Mouse (Mus musculus) heart, embryonic 13.5 days (tissue): Measurements from ENCODE around the gene Osbpl7. TPM values are rescaled to one million over a fixed set of nuclear protein-coding genes. Genes with fewer than 3 reads are reported as not detected.

Experiments used
- ATAC-seq: fragments of 200-750 bp; cut with Nextera tagmentation; 2 replicates; pipeline ENCODE4 v1.8.0; 2017; ENCODE audit warnings: moderate TSS enrichment; ENCODE audit not compliant: insufficient number of reproducible peaks, low FRiP score, low TSS enrichment; ENCODE audit errors: extremely low read depth
- H3K27ac ChIP-seq: fragments of 300-500 bp; sonication (generic); replicated peaks from 2 replicates; pipeline ENCODE4 v1.5.1; 2015; ENCODE audit warnings: moderate library complexity, mild to moderate bottlenecking, inconsistent platforms
- H3K27me3 ChIP-seq: fragments of 300-500 bp; sonication (generic); replicated peaks from 2 replicates; pipeline ENCODE4 v1.6.1; 2015; ENCODE audit warnings: mild to moderate bottlenecking, inconsistent platforms
- H3K36me3 ChIP-seq: fragments of 300-500 bp; sonication (generic); 2 replicates; pipeline ENCODE4 v1.6.1; 2015; ENCODE audit warnings: mild to moderate bottlenecking, inconsistent platforms
- H3K4me1 ChIP-seq: fragments of 300-500 bp; sonication (generic); 2 replicates; pipeline ENCODE4 v1.6.1; 2015; ENCODE audit warnings: inconsistent platforms
- H3K4me2 ChIP-seq: fragments of 300-500 bp; sonication (generic); 2 replicates; pipeline ENCODE4 v1.6.1; 2015; ENCODE audit warnings: inconsistent platforms, mild to moderate bottlenecking, moderate library complexity
- H3K4me3 ChIP-seq: fragments of 300-500 bp; sonication (generic); 2 replicates; pipeline ENCODE4 v1.5.1; 2015; ENCODE audit warnings: moderate library complexity, mild to moderate bottlenecking, inconsistent platforms
- H3K9ac ChIP-seq: fragments of 300-500 bp; sonication (generic); 2 replicates; pipeline ENCODE4 v1.6.1; 2015; ENCODE audit warnings: inconsistent platforms, mild to moderate bottlenecking, moderate library complexity
- H3K9me3 ChIP-seq: fragments of 300-500 bp; sonication (generic); 2 replicates; pipeline ENCODE4 v1.6.1; 2016; ENCODE audit warnings: inconsistent platforms
- WGBS: fragments of 180-500 bp; shearing (Covaris S2); methylation state at CpG from one replicate; pipeline ENCODE4 v1.1.7; 2015; ENCODE audit warnings: mixed read lengths; 5-methylcytosine and 5-hydroxymethylcytosine counted together
- polyA plus RNA-seq: library from polyadenylated mRNA; unstranded; fragments of >200 nt; fragmentation: Nextera tagmentation; extraction: Ambion mirVana; gene quantifications from 2 replicates; pipeline ENCODE4 v1.2.1, GENCODE M21; 2015

Osbpl7 gene
- polyA plus RNA-seq, 1 experiment from 2014 or later, result 6.5 TPM

DNA sequence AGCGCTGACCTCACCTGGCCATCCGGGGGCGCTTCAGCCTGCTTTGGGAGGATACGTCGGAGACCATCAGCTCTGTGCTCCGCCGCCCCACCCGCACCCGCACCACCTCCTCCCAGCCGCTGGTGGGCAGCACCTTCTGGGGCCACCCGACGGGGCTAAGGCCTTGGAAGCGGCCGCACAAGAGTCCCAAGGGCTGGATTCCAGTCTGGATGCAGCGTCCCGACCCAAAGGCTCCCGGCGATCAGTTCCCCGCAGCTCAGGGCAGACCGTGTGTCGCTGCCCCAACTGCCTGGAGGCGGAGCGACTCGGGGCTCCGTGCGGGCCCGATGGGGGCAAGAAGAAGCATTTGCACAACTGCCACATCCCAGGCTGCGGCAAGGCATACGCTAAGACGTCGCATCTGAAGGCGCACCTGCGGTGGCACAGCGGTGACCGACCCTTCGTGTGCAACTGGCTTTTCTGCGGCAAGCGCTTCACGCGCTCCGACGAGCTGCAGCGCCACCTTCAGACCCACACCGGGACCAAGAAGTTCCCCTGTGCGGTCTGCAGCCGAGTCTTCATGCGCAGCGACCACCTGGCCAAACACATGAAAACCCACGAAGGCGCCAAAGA, 28.4 kb upstream of the Osbpl7 start:
- Histone ChIP-seq H3K36me3 (no peaks in the 10 kb centered on the region), H3K27ac (no peak overlapping the region), H3K4me3 (peak overlapping the region; percentile 63), H3K27me3 (peaks cover 87% of the 10 kb centered on the region), H3K9ac (peak overlapping the region; percentile 82), H3K9me3 (no peaks in the 10 kb centered on the region), H3K4me2 (peak overlapping the region; percentile 93), H3K4me1 (peaks cover 44% of the 10 kb centered on the region)
- ATAC-seq, result no peak
- under 1% methylated on average over 50 of the region's 50 CpGs for WGBS

DNA sequence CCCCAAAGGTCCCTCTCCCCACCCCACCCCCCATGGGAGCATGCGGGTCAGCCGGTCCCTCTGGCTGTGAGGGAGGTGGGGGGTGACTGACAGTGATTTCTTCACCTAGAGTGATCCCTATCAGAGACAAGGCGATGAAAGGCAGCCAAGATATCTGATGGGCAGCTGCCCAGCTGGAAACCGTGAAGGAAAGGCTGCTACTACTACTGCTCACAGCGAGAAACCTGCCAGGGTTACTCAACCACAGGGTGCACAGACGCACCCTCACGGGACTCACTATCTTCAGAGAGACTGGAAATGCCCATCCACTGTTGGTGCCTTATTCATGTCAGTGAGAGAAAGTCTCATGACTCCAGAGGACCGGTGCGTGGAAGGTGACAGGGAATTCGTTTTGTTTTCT, 25.5 kb upstream of the Osbpl7 start:
- no peak overlapping the region for H3K27ac ChIP-seq
- H3K4me3 ChIP-seq, result no peak overlapping the region
- H3K4me2 ChIP-seq, result peak overlapping the region; percentile 67; the same call in 1 of the 2 replicates
- 19% methylated on average over 10 of the region's 10 CpGs for WGBS
- peaks cover 31% of the 10 kb centered on the region for H3K4me1 ChIP-seq
- H3K9ac ChIP-seq, result no peak overlapping the region
- H3K27me3 ChIP-seq, result peaks cover 58% of the 10 kb centered on the region
- ATAC-seq, result no peak
- H3K36me3 ChIP-seq, result no peaks in the 10 kb centered on the region
- H3K9me3 ChIP-seq, result no peaks in the 10 kb centered on the region

DNA sequence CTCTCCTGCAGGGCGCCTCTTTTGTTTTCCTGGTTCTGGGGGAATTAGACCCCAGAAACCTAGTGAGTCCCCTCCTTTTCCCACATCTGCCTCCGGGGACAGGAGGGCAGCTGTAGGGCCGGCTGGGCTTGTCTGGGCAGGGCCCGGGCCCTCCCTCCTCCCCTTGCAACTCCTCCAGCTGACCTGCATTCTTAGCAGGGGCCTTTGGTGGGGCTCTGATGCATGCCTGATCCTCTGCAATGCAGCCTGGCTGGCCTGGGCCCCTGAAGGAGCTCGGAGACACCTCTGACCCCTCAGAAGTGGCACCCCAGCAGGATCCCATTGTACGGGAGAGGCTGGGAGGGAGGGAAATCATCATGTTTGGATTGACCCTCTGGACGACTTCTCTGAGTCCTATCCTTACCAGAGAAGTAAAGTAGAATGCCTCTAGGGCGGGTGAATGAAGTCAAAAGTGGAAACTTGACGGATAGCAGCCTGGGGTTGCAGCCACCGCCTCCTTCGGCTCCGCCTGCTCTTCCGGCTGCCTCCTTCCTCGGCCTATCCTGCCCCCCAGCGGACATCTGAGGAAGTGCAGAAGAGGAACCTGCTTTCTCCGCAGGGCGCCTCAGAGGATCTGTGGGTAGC, 24.6 kb upstream of the Osbpl7 start:
- Histone ChIP-seq H3K4me2 (peak overlapping the region; percentile 67), H3K9ac (peak overlapping the region; percentile 78), H3K27me3 (peaks cover 50% of the 10 kb centered on the region), H3K9me3 (no peaks in the 10 kb centered on the region), H3K27ac (peak overlapping the region; percentile 58), H3K4me1 (peaks cover 39% of the 10 kb centered on the region), H3K4me3 (peak overlapping the region; percentile 39), H3K36me3 (no peaks in the 10 kb centered on the region)
- no peak for ATAC-seq
- WGBS, result 1% methylated on average over 17 of the region's 17 CpGs

DNA sequence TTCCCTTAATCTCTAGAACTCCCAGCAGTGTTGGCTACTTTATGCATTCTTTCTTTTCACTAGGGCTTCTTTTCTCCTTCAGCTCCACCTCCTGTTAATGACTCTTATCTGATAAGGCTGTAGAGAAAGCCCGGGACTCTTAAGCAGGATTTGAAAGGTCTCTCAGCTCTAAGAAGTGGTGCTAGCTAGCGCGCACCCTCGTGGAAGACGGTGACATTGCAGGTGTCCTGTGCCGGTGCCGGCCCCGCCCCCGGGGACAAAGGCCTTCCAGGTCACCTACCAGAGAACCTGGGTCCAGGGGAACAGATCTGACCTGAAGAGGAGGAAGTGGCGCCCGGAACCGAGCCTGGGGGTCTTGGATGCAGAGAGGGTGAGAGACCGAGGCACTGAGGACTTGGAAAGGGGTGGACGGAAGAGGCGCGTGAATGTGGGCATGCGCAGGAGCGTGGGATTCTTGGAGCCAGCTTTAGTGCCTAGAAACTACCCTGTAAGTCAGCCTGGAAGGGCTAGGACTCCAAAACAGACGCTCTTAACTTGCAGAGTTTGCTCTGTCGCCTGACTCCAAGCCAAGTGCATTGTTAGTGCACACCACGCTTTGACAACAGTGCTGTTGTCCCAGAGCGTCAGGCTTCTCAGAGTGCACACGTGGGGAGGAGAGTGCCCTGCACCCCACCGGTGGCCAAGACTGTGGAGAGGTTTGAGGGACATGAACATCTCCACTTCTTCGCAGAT, 20.6 kb upstream of the Osbpl7 start, which contains the start of gene Scrn2:
TSS of gene Scrn2 (plus strand) at position 253 of the 732 bp plus-strand sequence.
- WGBS, result 1% methylated on average over 25 of the region's 25 CpGs
- peak; percentile 24; the same call in 1 of the 2 replicates for ATAC-seq

DNA sequence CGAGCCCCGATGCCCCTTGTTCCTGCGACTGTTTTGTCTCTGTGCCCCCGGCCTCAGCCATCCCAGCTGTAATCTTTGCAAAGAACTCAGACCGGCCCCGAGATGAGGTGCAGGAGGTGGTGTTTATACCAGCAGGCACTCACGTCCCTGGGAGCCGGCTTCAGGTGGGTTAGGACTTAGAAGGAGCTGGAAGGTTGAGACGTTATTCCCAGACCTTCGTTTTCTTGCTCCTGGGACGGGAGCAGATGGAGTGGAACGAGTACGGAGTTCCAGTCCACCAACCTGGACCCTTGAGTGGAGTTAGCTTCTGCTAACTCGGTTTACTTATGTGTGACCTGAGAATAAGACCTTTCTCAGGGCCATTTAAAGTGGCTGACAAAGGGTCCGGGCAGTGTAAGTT, 20.0 kb upstream of the Osbpl7 start:
- peak overlapping the region; percentile 75; the same call in 1 of the 2 replicates for H3K27ac ChIP-seq
- H3K9me3 ChIP-seq, result no peaks in the 10 kb centered on the region
- peak overlapping the region; percentile 87 for H3K9ac ChIP-seq
- peaks cover 18% of the 10 kb centered on the region for H3K36me3 ChIP-seq
- H3K4me1 ChIP-seq, result peaks cover 22% of the 10 kb centered on the region
- H3K4me2 ChIP-seq, result peak overlapping the region; percentile 87
- ATAC-seq, result no peak
- H3K4me3 ChIP-seq, result peak overlapping the region; percentile 69
- 25% methylated on average over 15 of the region's 15 CpGs for WGBS
- H3K27me3 ChIP-seq, result peaks cover 4% of the 10 kb centered on the region

More for the DNA sequence above, 20.6 kb upstream of the Osbpl7 start, which contains the start of gene Scrn2:
- H3K9ac ChIP-seq, result peak within 1 kb of the TSS; percentile 87
- peak within 1 kb of the TSS; percentile 87 for H3K4me2 ChIP-seq
- H3K9me3 ChIP-seq, result no peaks in the 10 kb centered on the region
- peaks cover 18% of the 10 kb centered on the region for H3K36me3 ChIP-seq
- peaks cover 10% of the 10 kb centered on the region for H3K27me3 ChIP-seq
- peaks cover 27% of the 10 kb centered on the region for H3K4me1 ChIP-seq
- H3K27ac ChIP-seq, result peak within 1 kb of the TSS; percentile 75
- peak within 1 kb of the TSS; percentile 69 for H3K4me3 ChIP-seq

DNA sequence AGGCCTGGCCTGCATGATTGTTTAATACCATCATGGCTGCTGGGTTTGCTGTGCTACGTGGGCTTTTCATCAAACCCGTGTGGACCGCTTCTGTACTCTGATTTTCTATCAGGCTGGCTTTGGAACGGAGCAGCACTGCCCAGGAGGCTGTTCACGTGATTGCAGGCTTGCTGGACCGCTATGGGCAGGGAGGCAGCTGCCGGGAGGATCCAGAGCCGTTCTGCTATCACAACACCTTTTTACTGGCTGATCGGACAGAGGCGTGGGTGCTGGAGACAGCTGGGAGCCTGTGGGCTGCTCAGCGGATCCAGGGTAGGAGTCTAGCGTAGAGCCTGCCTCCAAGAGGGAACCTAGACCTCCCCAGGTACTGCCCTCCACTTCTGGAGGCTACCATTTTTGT, 18.5 kb upstream of the Osbpl7 start:
- Histone ChIP-seq H3K4me3 (no peak overlapping the region), H3K36me3 (peaks cover 18% of the 10 kb centered on the region), H3K4me1 (peaks cover 14% of the 10 kb centered on the region), H3K9me3 (no peaks in the 10 kb centered on the region), H3K27me3 (no peaks in the 10 kb centered on the region), H3K27ac (no peak overlapping the region), H3K4me2 (no peak overlapping the region), H3K9ac (peak overlapping the region; percentile 19; the same call in 1 of the 2 replicates)
- ATAC-seq, result no peak
- 56% methylated on average over 12 of the region's 12 CpGs for WGBS

DNA sequence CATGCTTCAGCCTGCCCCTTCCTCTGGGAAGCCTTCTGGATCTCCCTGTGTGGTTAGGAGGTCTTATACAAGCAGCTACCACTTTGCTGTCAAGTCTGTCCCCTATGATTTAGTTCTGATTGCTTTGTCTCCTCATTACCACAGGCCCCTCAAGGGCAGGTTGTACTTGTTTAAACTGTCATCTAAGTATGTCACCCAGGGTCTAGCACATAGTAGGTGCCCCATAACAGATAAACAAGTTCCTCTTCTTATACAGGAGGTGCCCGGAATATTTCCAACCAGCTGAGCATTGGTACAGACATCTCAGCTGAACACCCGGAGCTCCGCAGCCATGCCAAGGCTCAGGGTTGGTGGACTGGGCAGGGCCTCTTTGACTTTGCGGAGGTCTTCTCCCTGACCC, 17.9 kb upstream of the Osbpl7 start:
- no peak overlapping the region for H3K9ac ChIP-seq
- ATAC-seq, result no peak
- no peak overlapping the region for H3K27ac ChIP-seq
- H3K36me3 ChIP-seq, result peaks cover 18% of the 10 kb centered on the region
- H3K9me3 ChIP-seq, result no peaks in the 10 kb centered on the region
- H3K4me3 ChIP-seq, result no peak overlapping the region
- no peaks in the 10 kb centered on the region for H3K27me3 ChIP-seq
- 83% methylated on average over 4 of the region's 4 CpGs for WGBS
- H3K4me2 ChIP-seq, result no peak overlapping the region
- peaks cover 14% of the 10 kb centered on the region for H3K4me1 ChIP-seq

DNA sequence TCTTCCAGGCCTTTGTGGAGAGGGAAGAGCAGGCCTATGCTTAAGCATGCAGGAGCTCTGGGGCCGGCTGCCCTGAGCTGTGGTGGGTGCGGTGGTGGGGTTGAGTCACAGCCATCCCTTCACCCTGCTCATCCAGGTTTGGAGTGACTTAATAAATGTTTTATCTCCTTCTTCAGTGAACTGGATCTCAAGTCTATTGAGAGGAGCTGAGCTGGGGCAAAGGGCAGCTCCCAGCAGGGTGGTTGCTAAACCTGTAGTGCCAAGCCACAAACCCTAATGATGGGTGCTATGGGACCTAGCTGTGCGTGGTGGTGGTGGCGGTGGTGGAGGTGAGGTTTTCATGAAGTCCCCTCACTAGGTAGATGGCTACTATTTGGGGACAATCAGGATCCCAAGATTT, 16.6 kb upstream of the Osbpl7 start:
- no peak overlapping the region for H3K9ac ChIP-seq
- H3K4me2 ChIP-seq, result no peak overlapping the region
- H3K4me1 ChIP-seq, result peaks cover 14% of the 10 kb centered on the region
- peaks cover 4% of the 10 kb centered on the region; the same call in 1 of the 2 replicates for H3K27me3 ChIP-seq
- no peak for ATAC-seq
- H3K36me3 ChIP-seq, result peaks cover 18% of the 10 kb centered on the region
- no peak overlapping the region for H3K27ac ChIP-seq
- no peaks in the 10 kb centered on the region for H3K9me3 ChIP-seq
- H3K4me3 ChIP-seq, result no peak overlapping the region
- 86% methylated on average over 4 of the region's 4 CpGs for WGBS

DNA sequence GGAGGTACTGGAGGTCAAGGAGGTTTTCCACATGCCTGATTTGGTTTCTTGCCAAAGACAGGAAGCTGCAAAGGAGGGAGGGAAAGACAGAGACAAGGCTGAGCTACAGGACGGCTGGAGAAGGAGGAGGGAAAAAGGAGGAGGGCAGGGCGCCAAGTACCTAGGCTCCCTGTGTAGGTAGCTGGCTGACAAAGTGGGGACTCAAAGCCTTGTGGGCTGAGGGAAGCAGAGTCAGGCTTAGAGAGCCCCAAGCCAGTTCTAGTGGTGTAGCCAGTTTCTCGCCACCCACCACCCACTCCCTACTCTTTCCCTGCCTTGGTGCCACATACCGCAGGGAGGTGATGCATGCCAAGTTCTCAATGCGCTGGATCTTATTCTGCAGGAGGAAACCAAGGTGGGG, 14.3 kb upstream of the Osbpl7 start:
- H3K9ac ChIP-seq, result no peak overlapping the region
- no peaks in the 10 kb centered on the region for H3K9me3 ChIP-seq
- H3K4me3 ChIP-seq, result no peak overlapping the region
- H3K27me3 ChIP-seq, result peaks cover 6% of the 10 kb centered on the region; the same call in 1 of the 2 replicates
- H3K27ac ChIP-seq, result no peak overlapping the region
- WGBS, result 62% methylated on average over 5 of the region's 5 CpGs
- H3K4me1 ChIP-seq, result peaks cover 9% of the 10 kb centered on the region
- peaks cover 18% of the 10 kb centered on the region for H3K36me3 ChIP-seq
- H3K4me2 ChIP-seq, result no peak overlapping the region
- ATAC-seq, result no peak

DNA sequence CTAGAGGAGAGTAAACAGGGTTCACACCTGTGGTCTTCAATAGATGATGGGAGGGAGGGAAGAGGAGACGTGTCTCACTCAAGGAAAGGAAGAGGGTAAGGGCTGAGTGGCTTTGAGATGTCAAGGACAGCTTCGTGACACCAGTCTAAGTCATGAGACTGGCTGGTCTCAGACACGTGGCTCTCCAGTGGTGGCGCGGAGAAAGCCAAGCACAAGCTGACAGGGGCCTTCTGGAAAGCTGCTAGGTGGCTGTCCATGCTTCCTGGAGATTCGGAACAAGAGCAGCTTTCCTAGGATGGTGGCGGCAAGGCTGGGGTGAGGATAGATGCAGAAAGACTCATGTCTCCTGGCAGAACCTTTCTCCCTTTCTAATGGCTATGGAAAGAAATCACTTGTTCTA, 11.5 kb upstream of the Osbpl7 start:
- Histone ChIP-seq H3K4me3 (no peak overlapping the region), H3K9ac (no peak overlapping the region), H3K36me3 (peaks cover 6% of the 10 kb centered on the region), H3K4me1 (peaks cover 17% of the 10 kb centered on the region), H3K27ac (no peak overlapping the region), H3K4me2 (no peak overlapping the region), H3K9me3 (no peaks in the 10 kb centered on the region), H3K27me3 (peaks cover 6% of the 10 kb centered on the region; the same call in 1 of the 2 replicates)
- 48% methylated on average over 7 of the region's 7 CpGs for WGBS
- ATAC-seq, result no peak

DNA sequence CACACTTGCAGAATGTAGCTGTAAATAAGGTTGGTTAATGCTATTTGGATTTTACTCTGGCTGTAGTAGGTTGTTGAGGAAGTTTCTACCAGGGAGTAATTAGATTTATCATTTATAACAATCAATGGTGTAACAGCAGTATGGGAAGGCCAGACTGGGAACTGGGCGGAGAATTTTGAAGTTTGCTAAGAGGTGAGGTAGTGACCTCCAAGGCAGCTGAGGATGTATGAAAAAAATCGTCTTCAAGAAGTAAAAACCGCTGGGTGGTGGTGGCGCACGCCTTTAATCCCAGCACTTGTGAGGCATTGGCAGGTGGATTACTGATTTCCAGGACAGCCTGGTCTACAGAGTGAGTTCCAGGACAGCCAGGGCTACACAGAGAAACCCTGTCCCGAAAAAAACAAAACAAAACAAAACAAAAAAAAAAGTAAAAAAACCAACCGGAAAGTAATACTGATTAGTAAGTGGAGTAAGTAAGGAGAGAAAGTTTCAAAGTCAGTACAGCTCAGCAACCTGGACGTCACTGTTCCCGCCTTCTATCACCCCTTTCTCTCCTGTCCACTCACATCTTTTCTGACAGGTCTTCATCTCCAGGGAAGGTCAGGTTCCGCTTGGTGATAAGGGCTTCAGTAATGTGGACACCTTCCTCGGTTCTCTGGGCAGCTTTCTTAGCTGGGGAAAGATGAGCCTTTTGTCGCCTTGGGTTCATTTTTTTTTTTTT, 10.0 kb upstream of the Osbpl7 start:
- Histone ChIP-seq H3K9ac (peak overlapping the region; percentile 80), H3K9me3 (no peaks in the 10 kb centered on the region), H3K4me2 (peak overlapping the region; percentile 95), H3K4me3 (peak overlapping the region; percentile 73), H3K27me3 (peaks cover 6% of the 10 kb centered on the region; the same call in 1 of the 2 replicates), H3K4me1 (peaks cover 17% of the 10 kb centered on the region), H3K27ac (no peak overlapping the region), H3K36me3 (peaks cover 18% of the 10 kb centered on the region)
- 44% methylated on average over 12 of the region's 12 CpGs for WGBS
- ATAC-seq, result no peak
